Mouse (Mus musculus) heart, embryonic 11.5 days (tissue): ENCODE data around the gene Slc39a3. TPM values are rescaled to one million over a fixed set of nuclear protein-coding genes. Genes with fewer than 3 reads are reported as not detected.

Experiments used
- ATAC-seq: fragments of 200-750 bp; cut with Nextera tagmentation; replicated peaks from 2 replicates; pipeline ENCODE4 v1.8.0; 2017; ENCODE audit warnings: moderate library complexity; ENCODE audit not compliant: insufficient number of reproducible peaks, low FRiP score, low TSS enrichment
- H3K27ac ChIP-seq: fragments of 300-500 bp; sonication (generic); 2 replicates; pipeline ENCODE4 v1.5.1; 2014; ENCODE audit warnings: mild to moderate bottlenecking, low read depth, low read length
- H3K27me3 ChIP-seq: fragments of 300-500 bp; sonication (generic); 2 replicates; pipeline ENCODE4 v1.6.1; 2014; ENCODE audit warnings: mild to moderate bottlenecking, low read length, mixed read lengths; ENCODE audit not compliant: control insufficient read depth, insufficient read depth
- H3K36me3 ChIP-seq: fragments of 300-500 bp; sonication (generic); 2 replicates; pipeline ENCODE4 v1.6.1; 2014; ENCODE audit warnings: mild to moderate bottlenecking, low read length, moderate library complexity, mixed read lengths; ENCODE audit not compliant: control insufficient read depth, insufficient read depth
- H3K4me1 ChIP-seq: fragments of 300-500 bp; sonication (generic); 2 replicates; pipeline ENCODE4 v1.6.1; 2014; ENCODE audit warnings: low read length; ENCODE audit not compliant: control insufficient read depth, insufficient read depth
- H3K4me2 ChIP-seq: fragments of 300-500 bp; sonication (generic); 2 replicates; pipeline ENCODE4 v1.6.1; 2014; ENCODE audit warnings: mild to moderate bottlenecking, moderate library complexity
- H3K4me3 ChIP-seq: fragments of 300-500 bp; sonication (generic); 2 replicates; pipeline ENCODE4 v1.5.1; 2014; ENCODE audit warnings: low read depth, low read length
- H3K9ac ChIP-seq: fragments of 300-500 bp; sonication (generic); 2 replicates; pipeline ENCODE4 v1.6.1; 2014; ENCODE audit warnings: mild to moderate bottlenecking, low read depth, low read length, moderate library complexity
- H3K9me3 ChIP-seq: fragments of 300-500 bp; sonication (generic); replicated peaks from 2 replicates; pipeline ENCODE4 v1.6.1; 2016; ENCODE audit warnings: low read length; ENCODE audit not compliant: control insufficient read depth
- WGBS: fragments of 180-500 bp; shearing (Covaris S2); extraction: QIAGEN DNeasy Blood & Tissue Kit; methylation state at CpG from one replicate; pipeline ENCODE4 v1.1.7; 2014; ENCODE audit not compliant: insufficient replicate concordance; 5-methylcytosine and 5-hydroxymethylcytosine counted together
- polyA plus RNA-seq: library from polyadenylated mRNA; unstranded; fragments of >200 nt; fragmentation: Nextera tagmentation; extraction: Ambion mirVana; gene quantifications from 2 replicates; pipeline ENCODE4 v1.2.1, GENCODE M21; 2014

Slc39a3 gene
- polyA plus RNA-seq, 1 experiment from 2014 or later, result 3.9 TPM

DNA sequence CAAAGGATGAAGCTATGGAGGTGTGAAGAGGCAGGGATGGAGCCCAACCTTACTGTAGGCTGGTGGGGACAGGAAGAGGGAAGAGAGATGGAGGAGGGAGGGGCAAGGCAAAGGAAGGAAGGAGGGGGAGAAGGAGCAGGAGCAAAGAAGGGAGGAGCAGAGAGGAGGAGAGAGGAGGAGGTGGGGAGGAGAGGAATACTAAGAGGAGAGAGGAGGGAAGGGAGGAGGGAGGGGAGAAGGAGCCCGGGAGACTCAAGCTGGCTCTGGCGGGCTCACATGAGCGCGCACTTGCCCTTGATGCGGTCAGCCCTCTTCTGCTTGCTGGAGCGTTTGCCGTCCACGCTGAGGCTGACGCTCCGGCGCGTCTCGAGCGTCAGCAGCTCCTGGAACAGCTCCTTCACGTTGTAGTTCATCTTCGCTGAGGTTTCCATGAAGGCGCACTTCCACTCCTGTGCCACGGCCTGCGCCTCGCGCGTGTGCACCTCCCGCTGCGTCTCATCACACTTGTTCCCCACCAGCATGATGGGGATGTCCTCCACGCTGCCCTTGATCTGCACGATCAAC lies 15.6 kb downstream of the Slc39a3 start:
- ATAC-seq, result no peak
- Histone ChIP-seq H3K9ac (no peak overlapping the region), H3K4me2 (peak overlapping the region; percentile 35), H3K27ac (no peak overlapping the region), H3K4me1 (peaks cover 5% of the 10 kb centered on the region; the same call in 1 of the 2 replicates), H3K9me3 (no peaks in the 10 kb centered on the region), H3K4me3 (no peak overlapping the region), H3K27me3 (peaks cover 52% of the 10 kb centered on the region), H3K36me3 (no peaks in the 10 kb centered on the region)
- 8% methylated on average over 26 of the region's 26 CpGs for WGBS

DNA sequence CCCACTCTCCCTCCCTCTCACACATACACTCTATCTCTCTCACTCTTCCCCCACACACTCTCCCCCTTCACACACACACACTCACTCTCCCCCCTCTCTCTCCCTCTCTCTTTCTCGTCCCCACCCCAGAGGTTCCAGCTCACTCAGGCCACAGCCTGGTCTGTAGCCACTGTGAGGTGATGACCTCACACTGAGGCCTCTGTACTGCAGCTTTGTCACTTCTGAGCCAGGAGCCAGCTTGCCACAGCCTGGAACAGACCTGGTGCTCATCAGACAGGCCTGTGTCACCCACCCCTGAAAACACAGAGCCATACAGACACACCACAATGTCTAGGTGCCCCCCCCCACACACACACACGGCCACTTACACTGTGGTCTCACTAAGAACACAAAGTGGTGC lies 17.0 kb downstream of the Slc39a3 start:
- WGBS, result 35% methylated on average over 2 of the region's 2 CpGs
- ATAC-seq, result no peak
- Histone ChIP-seq H3K27ac (no peak overlapping the region), H3K9me3 (no peaks in the 10 kb centered on the region), H3K36me3 (no peaks in the 10 kb centered on the region), H3K4me2 (no peak overlapping the region), H3K4me1 (peaks cover 2% of the 10 kb centered on the region; the same call in 1 of the 2 replicates), H3K27me3 (peaks cover 42% of the 10 kb centered on the region), H3K9ac (no peak overlapping the region), H3K4me3 (no peak overlapping the region)

DNA sequence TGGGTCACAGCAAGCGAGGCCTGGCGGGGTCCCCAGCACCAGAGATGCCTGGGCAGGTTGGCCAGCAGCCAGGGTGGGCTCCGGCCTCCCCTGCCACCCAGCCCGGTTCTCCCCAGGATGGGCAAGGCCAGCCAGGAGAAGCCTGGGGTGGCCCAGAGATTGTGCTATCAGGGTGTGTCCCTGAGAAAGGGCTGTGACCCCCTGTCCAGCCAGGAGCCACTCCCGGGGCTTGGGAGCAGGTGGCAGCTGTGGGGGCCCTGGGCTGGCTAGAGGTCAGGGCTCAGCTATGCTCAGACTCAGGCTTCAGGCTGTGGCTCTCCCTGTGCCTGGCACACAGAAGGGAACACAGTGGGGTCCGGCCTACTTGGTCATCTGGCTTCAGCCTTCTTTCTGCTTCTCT lies 17.5 kb downstream of the Slc39a3 start:
- Histone ChIP-seq H3K9ac (no peak overlapping the region), H3K27me3 (peaks cover 37% of the 10 kb centered on the region), H3K4me3 (no peak overlapping the region), H3K27ac (no peak overlapping the region), H3K4me2 (no peak overlapping the region), H3K9me3 (no peaks in the 10 kb centered on the region), H3K36me3 (no peaks in the 10 kb centered on the region), H3K4me1 (no peaks in the 10 kb centered on the region)
- no peak for ATAC-seq
- WGBS, result 70% methylated on average over 6 of the region's 6 CpGs

DNA sequence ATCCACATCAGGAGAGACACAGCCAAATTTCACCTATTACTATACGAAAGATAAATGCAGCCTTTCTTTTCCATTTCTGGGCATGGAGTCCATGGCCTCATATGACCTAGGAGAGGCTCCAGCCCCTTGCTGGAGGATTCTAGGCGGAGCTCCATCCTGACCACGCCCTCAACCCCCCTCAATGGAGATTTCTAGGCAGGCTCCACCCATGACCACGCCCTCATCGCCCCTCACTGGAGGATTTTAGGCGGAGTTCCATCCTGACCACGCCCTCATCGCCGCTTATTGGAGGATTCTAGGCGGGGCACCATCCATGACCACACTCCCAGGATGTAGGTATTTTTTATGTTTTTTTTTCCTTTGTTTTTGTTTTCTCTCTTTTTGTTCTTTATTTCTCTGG lies 18.9 kb downstream of the Slc39a3 start:
- H3K4me2 ChIP-seq, result no peak overlapping the region
- no peak overlapping the region for H3K27ac ChIP-seq
- peaks cover 25% of the 10 kb centered on the region for H3K27me3 ChIP-seq
- H3K36me3 ChIP-seq, result no peaks in the 10 kb centered on the region
- ATAC-seq, result no peak
- no peak overlapping the region for H3K9ac ChIP-seq
- no peaks in the 10 kb centered on the region for H3K9me3 ChIP-seq
- 29% methylated on average over 10 of the region's 10 CpGs for WGBS
- H3K4me3 ChIP-seq, result no peak overlapping the region
- H3K4me1 ChIP-seq, result no peaks in the 10 kb centered on the region

DNA sequence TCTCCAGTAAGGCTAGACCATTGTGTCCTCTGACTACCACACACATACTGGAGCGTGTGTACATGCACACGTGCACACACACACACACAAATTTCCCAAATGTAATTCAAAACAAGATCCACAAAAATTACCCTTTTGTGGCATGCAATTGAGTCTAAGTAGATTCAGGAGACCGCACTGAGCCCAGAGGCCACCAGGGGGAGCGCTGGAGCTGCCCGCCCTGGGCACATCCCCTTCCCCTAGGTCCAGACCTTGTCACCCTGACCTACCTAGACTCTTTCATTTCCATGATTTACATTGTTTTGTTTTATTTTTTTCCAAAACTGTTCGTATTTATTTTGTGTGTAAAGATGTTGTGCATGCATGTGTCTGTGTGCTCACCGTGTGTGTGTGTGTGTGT lies 20.6 kb downstream of the Slc39a3 start:
- Histone ChIP-seq H3K4me3 (no peak overlapping the region), H3K36me3 (no peaks in the 10 kb centered on the region), H3K27me3 (peaks cover 17% of the 10 kb centered on the region), H3K4me2 (no peak overlapping the region), H3K4me1 (no peaks in the 10 kb centered on the region), H3K9ac (no peak overlapping the region), H3K27ac (no peak overlapping the region), H3K9me3 (no peaks in the 10 kb centered on the region)
- no peak for ATAC-seq
- 5% methylated on average over 7 of the region's 7 CpGs for WGBS

DNA sequence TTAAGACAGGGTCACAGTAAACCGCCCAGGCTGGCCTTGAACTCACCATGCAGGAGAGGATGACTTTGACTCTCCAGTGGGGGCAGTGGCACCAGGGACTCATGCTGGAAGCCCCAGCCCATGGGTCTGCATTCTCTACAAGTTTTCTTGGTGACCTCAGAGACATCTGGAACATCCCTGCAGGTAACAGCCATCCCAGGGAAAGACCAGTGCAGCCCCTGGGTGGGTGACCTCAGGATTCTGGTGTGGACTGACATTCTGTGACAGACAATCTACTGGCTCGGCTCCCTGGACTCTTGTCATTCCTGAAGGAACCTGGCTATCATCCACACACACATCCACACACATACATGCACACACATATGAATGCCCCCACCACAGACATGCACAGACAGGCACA lies 21.6 kb downstream of the Slc39a3 start:
- H3K4me2 ChIP-seq, result no peak overlapping the region
- peaks cover 8% of the 10 kb centered on the region; the same call in 1 of the 2 replicates for H3K27me3 ChIP-seq
- no peaks in the 10 kb centered on the region for H3K4me1 ChIP-seq
- H3K9ac ChIP-seq, result no peak overlapping the region
- WGBS, result 73% methylated on average over 2 of the region's 2 CpGs
- H3K27ac ChIP-seq, result no peak overlapping the region
- no peak overlapping the region for H3K4me3 ChIP-seq
- H3K9me3 ChIP-seq, result no peaks in the 10 kb centered on the region
- no peaks in the 10 kb centered on the region for H3K36me3 ChIP-seq
- ATAC-seq, result no peak

DNA sequence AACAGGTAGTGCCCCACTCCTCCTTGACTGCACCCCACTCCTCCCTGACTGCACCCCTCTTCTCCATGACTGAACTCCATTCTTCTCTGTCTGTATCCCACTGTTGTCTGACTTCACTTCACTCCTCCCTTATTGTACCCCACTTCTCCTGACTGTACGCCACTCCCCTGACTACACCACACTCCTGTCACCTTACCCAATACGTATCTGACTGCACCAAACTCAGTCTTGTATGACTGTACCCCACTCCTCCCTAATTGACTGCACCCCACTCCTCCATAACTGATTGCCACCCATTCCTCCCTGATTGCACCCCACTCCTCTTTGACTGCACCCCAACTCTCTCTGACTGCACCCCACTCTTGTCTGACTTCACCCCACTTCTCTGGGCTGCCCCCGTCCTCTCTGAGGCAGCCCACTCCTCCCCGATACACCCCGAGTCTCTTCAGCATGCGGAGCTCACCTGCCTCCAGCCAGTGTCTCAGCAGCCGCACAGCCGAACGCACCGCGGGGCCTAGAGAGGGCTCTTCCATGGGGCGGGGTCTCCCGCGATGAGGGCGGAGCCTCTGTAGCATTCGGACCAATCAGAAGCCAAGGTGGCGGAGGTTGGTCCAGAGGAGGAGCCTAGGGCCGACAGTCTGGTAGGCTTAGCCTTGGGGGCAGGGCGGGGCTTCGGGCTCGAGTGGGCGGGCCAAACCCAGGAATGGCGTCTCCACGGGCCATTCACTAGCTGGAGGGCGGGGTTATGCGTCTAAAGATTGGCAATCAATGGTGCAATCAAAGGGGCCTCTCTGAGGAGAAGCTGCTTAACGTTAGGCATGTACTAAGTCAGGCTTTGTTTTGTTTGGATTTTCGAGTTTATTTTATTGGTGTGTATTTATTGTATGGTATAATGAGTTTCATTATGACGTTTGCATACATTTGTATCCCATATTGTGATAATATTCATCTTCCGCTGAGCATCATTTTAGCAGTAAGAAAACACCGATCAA lies 22.5 kb downstream of the Slc39a3 start, which contains the start of gene Gng7:
Gene Gng7 (minus strand): TSS at position 553 of the 992 bp plus-strand sequence.
- H3K9ac ChIP-seq, result no peak within 1 kb of the TSS; the same call in 1 of the 2 replicates
- H3K27me3 ChIP-seq, result peaks cover 6% of the 10 kb centered on the region; the same call in 1 of the 2 replicates

DNA sequence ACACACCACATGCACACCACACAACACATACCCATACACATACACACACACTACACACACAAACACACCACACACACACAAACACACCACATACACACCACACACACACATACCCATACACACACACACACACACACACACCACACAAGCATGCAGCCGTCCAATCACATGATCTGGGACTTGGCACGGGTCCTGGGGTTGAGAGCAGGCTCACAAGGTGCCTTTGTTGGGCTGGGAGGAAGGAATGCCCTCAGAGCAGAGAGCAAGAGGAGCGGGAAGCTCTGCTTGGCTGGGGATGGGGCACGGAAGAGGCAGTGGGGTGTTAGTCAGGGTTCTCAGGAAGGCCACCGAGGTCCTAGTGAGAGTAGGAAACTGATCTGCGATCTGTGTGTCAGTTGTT lies 26.4 kb downstream of the Slc39a3 start:
- ATAC-seq, result no peak
- 63% methylated on average over 6 of the region's 6 CpGs for WGBS
- Histone ChIP-seq H3K4me2 (no peak overlapping the region), H3K27me3 (peaks cover 7% of the 10 kb centered on the region; the same call in 1 of the 2 replicates), H3K9ac (no peak overlapping the region), H3K4me3 (no peak overlapping the region), H3K36me3 (no peaks in the 10 kb centered on the region), H3K4me1 (no peaks in the 10 kb centered on the region), H3K9me3 (no peaks in the 10 kb centered on the region), H3K27ac (no peak overlapping the region)

More for the DNA sequence above, 22.5 kb downstream of the Slc39a3 start, which contains the start of gene Gng7:
- Histone ChIP-seq H3K4me2 (peak within 1 kb of the TSS; percentile 55), H3K4me1 (no peaks in the 10 kb centered on the region), H3K4me3 (peak within 1 kb of the TSS; percentile 12), H3K36me3 (no peaks in the 10 kb centered on the region), H3K27ac (no peak within 1 kb of the TSS), H3K9me3 (no peaks in the 10 kb centered on the region)
- 11% methylated on average over 31 of the region's 31 CpGs for WGBS
- ATAC-seq, result peak; percentile 89
